Mouse (Mus musculus): ENCODE measurements at regions not wholly inside any gene's neighbourhood (a gene's known extent, or its start where the extent isn't known, plus 50 kb on each side); places are given as distances from the start of the nearest gene placed in this dataset.

DNA sequence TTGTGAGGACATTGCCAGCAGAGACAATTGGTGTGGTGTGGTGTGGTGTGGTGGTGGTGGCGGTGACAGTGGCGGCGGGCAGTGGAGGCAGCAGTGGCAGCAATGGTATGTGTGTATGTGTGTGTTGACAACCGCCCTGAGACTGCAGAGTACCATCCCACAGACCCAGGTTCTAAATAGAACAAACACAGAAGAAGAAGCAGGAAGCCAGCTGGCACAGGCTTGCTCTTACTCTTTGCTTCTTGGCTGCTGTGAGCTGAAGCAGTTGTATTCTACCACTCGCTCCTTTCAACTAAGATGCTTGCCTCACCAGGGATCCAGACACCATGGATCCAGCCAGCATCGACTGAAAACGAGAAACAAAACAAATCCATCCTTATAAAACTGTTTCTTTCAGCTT, 334.2 kb downstream of the Adgrl2 start:
- TF ChIP-seq CTCF (IDR thresholded peaks at IDR 0.05; ENCODE audit: borderline replicate concordance, insufficient read depth, low read depth, low read length): no peak
- TF ChIP-seq POLR2A (IDR thresholded peaks at IDR 0.05; ENCODE audit: borderline replicate concordance, insufficient read depth, low read length): no peak

All from cerebellum, adult 2 months (tissue).